Mouse (Mus musculus) induced T-regulatory cell, adult 2 months (primary cell): ENCODE results near the gene Sf1.

Experiments used
- DNase-seq: peaks from one replicate; pipeline ENCODE4 v3.0.0-alpha.2; 2012; ENCODE audit warnings: low read depth

Gene Sf1

GRCm38 (mm10) chr19:6363411-6364240 is at the start of gene Sf1:
Sf1 (plus strand) TSS chr19:6363690.
- DNase-seq, result peak; percentile 100

- DNase-seq, result no peak
These were observed 49.7 kb upstream of the Sf1 start for GRCm38 (mm10) chr19:6313796-6314195.

GRCm38 (mm10) chr19:6314513-6314912 is 49.0 kb upstream of the Sf1 start:
- no peak for DNase-seq

- DNase-seq, result no peak
These were observed 47.9 kb upstream of the Sf1 start for GRCm38 (mm10) chr19:6315573-6315972.

- DNase-seq, result no peak
These were observed 45.3 kb upstream of the Sf1 start for GRCm38 (mm10) chr19:6318145-6318544.

- DNase-seq, result no peak
These were observed 42.1 kb upstream of the Sf1 start for GRCm38 (mm10) chr19:6321358-6321757.

GRCm38 (mm10) chr19:6321786-6322621 is 41.5 kb upstream of the Sf1 start:
- no peak for DNase-seq

GRCm38 (mm10) chr19:6324751-6325150 is 38.7 kb upstream of the Sf1 start:
- no peak for DNase-seq

- no peak for DNase-seq
These were observed 32.3 kb upstream of the Sf1 start for GRCm38 (mm10) chr19:6331178-6331577.

- peak; percentile 86 for DNase-seq
These were observed 31.6 kb upstream of the Sf1 start for GRCm38 (mm10) chr19:6331719-6332516.

GRCm38 (mm10) chr19:6333761-6334595 is 29.5 kb upstream of the Sf1 start:
- DNase-seq, result no peak

GRCm38 (mm10) chr19:6334673-6335457 is 28.6 kb upstream of the Sf1 start, which contains the start of gene Men1:
Men1 (plus strand) TSS chr19:6334979.
- peak; percentile 94 for DNase-seq

GRCm38 (mm10) chr19:6335458-6335827 is 28.0 kb upstream of the Sf1 start:
- DNase-seq, result peak; percentile 53

GRCm38 (mm10) chr19:6336920-6337319 is 26.6 kb upstream of the Sf1 start:
- no peak for DNase-seq

GRCm38 (mm10) chr19:6338171-6338570 is 25.3 kb upstream of the Sf1 start:
- no peak for DNase-seq

GRCm38 (mm10) chr19:6338716-6339115 is 24.8 kb upstream of the Sf1 start:
- no peak for DNase-seq

- no peak for DNase-seq
These were observed 24.3 kb upstream of the Sf1 start for GRCm38 (mm10) chr19:6339191-6339590.

- peak; percentile 93 for DNase-seq
These were observed 23.5 kb upstream of the Sf1 start for GRCm38 (mm10) chr19:6339890-6340504.

- peak; percentile 95 for DNase-seq
These were observed 22.7 kb upstream of the Sf1 start, which contains the start of gene Map4k2 for GRCm38 (mm10) chr19:6340524-6341452. Map4k2 (plus strand) TSS chr19:6341135.
